Mouse (Mus musculus): ENCODE results near the gene Ano2. TPM values are rescaled to one million over a fixed set of nuclear protein-coding genes. Genes with fewer than 3 reads are reported as not detected.

Ano2 gene
- polyA plus RNA-seq, 1 experiment from 2014 or later, result 1.1 TPM

- H3K4me3 ChIP-seq (ENCODE audit: low read length), result no peak overlapping the region
- 15% methylated on average over 4 of the region's 4 CpGs for whole genome bisulfite sequencing
- H3K27ac ChIP-seq (ENCODE audit: low read depth, low read length), result no peak overlapping the region
- ATAC-seq, result no peak
- H3K9ac ChIP-seq (ENCODE audit: low read depth, low read length), result no peak overlapping the region
- H3K4me1 ChIP-seq (ENCODE audit: control insufficient read depth, insufficient read depth, low read depth, low read length), result no peaks in the 10 kb centered on the region
- no peaks in the 10 kb centered on the region for H3K9me3 ChIP-seq (ENCODE audit: control insufficient read depth, low read length)
- H3K36me3 ChIP-seq (ENCODE audit: control insufficient read depth, insufficient read depth, low read length), result no peaks in the 10 kb centered on the region
- H3K4me2 ChIP-seq (ENCODE audit: low read length), result no peak overlapping the region
- no peaks in the 10 kb centered on the region for H3K27me3 ChIP-seq (replicated peaks; ENCODE audit: control insufficient read depth, insufficient read depth, low read length)
These were observed 313.0 kb downstream of the Ano2 start for GRCm38 (mm10) chr6:126003002-126003742.

GRCm38 (mm10) chr6:126006647-126007046, 316.4 kb downstream of the Ano2 start:
- no peaks in the 10 kb centered on the region for H3K4me1 ChIP-seq (ENCODE audit: control insufficient read depth, insufficient read depth, low read depth, low read length)
- no peaks in the 10 kb centered on the region for H3K9me3 ChIP-seq (ENCODE audit: control insufficient read depth, low read length)
- 82% methylated on average over 6 of the region's 6 CpGs for WGBS

GRCm38 (mm10) chr6:126009083-126009482, 318.9 kb downstream of the Ano2 start:
- no peak overlapping the region for H3K4me2 ChIP-seq (ENCODE audit: low read length)
- WGBS, result 40% methylated on average over 3 of the region's 3 CpGs
- ATAC-seq, result no peak

More at GRCm38 (mm10) chr6:126006647-126007046, 316.4 kb downstream of the Ano2 start:
- no peak overlapping the region for H3K4me3 ChIP-seq (ENCODE audit: low read length)
- no peak for ATAC-seq
- H3K36me3 ChIP-seq (ENCODE audit: control insufficient read depth, insufficient read depth, low read length), result no peaks in the 10 kb centered on the region
- H3K9ac ChIP-seq (ENCODE audit: low read depth, low read length), result no peak overlapping the region
- H3K27me3 ChIP-seq (replicated peaks; ENCODE audit: control insufficient read depth, insufficient read depth, low read length), result no peaks in the 10 kb centered on the region
- no peak overlapping the region for H3K27ac ChIP-seq (ENCODE audit: low read depth, low read length)
- H3K4me2 ChIP-seq (ENCODE audit: low read length), result no peak overlapping the region

GRCm38 (mm10) chr6:126016991-126017390, 326.8 kb downstream of the Ano2 start:
- H3K27me3 ChIP-seq (replicated peaks; ENCODE audit: control insufficient read depth, insufficient read depth, low read length), result no peaks in the 10 kb centered on the region
- no peak overlapping the region for H3K4me2 ChIP-seq (ENCODE audit: low read length)
- no peak overlapping the region for H3K27ac ChIP-seq (ENCODE audit: low read depth, low read length)
- H3K36me3 ChIP-seq (ENCODE audit: control insufficient read depth, insufficient read depth, low read length), result no peaks in the 10 kb centered on the region
- no peak for ATAC-seq
- no peak overlapping the region for H3K4me3 ChIP-seq (ENCODE audit: low read length)
- WGBS, result 85% methylated on average over 2 of the region's 2 CpGs
- H3K4me1 ChIP-seq (ENCODE audit: control insufficient read depth, insufficient read depth, low read depth, low read length), result no peaks in the 10 kb centered on the region
- H3K9me3 ChIP-seq (ENCODE audit: control insufficient read depth, low read length), result no peaks in the 10 kb centered on the region
- no peak overlapping the region for H3K9ac ChIP-seq (ENCODE audit: low read depth, low read length)

More at GRCm38 (mm10) chr6:126009083-126009482, 318.9 kb downstream of the Ano2 start:
- Histone ChIP-seq H3K4me3 (ENCODE audit: low read length) (no peak overlapping the region), H3K4me1 (ENCODE audit: control insufficient read depth, insufficient read depth, low read depth, low read length) (no peaks in the 10 kb centered on the region), H3K9me3 (ENCODE audit: control insufficient read depth, low read length) (no peaks in the 10 kb centered on the region), H3K9ac (ENCODE audit: low read depth, low read length) (no peak overlapping the region), H3K36me3 (ENCODE audit: control insufficient read depth, insufficient read depth, low read length) (no peaks in the 10 kb centered on the region), H3K27ac (ENCODE audit: low read depth, low read length) (no peak overlapping the region), H3K27me3 (replicated peaks; ENCODE audit: control insufficient read depth, insufficient read depth, low read length) (no peaks in the 10 kb centered on the region)

GRCm38 (mm10) chr6:126018411-126018810, 328.2 kb downstream of the Ano2 start:
- ATAC-seq, result no peak
- no peaks in the 10 kb centered on the region for H3K4me1 ChIP-seq (ENCODE audit: control insufficient read depth, insufficient read depth, low read depth, low read length)
- no peak overlapping the region for H3K4me3 ChIP-seq (ENCODE audit: low read length)
- WGBS, result 68% methylated on average over 1 of the region's 1 CpGs
- no peak overlapping the region for H3K9ac ChIP-seq (ENCODE audit: low read depth, low read length)
- H3K4me2 ChIP-seq (ENCODE audit: low read length), result no peak overlapping the region
- no peak overlapping the region for H3K27ac ChIP-seq (ENCODE audit: low read depth, low read length)
- no peaks in the 10 kb centered on the region for H3K36me3 ChIP-seq (ENCODE audit: control insufficient read depth, insufficient read depth, low read length)
- H3K9me3 ChIP-seq (ENCODE audit: control insufficient read depth, low read length), result no peaks in the 10 kb centered on the region
- no peaks in the 10 kb centered on the region for H3K27me3 ChIP-seq (replicated peaks; ENCODE audit: control insufficient read depth, insufficient read depth, low read length)

- no peak for ATAC-seq
- Histone ChIP-seq H3K9ac (ENCODE audit: low read depth, low read length) (no peak overlapping the region), H3K36me3 (ENCODE audit: control insufficient read depth, insufficient read depth, low read length) (no peaks in the 10 kb centered on the region), H3K9me3 (ENCODE audit: control insufficient read depth, low read length) (no peaks in the 10 kb centered on the region), H3K4me2 (ENCODE audit: low read length) (no peak overlapping the region), H3K4me1 (ENCODE audit: control insufficient read depth, insufficient read depth, low read depth, low read length) (no peaks in the 10 kb centered on the region; the same call in 1 of the 2 replicates), H3K27me3 (replicated peaks; ENCODE audit: control insufficient read depth, insufficient read depth, low read length) (no peaks in the 10 kb centered on the region), H3K4me3 (ENCODE audit: low read length) (no peak overlapping the region), H3K27ac (ENCODE audit: low read depth, low read length) (no peak overlapping the region)
- WGBS, result 67% methylated on average over 8 of the region's 8 CpGs
These were observed 343.6 kb downstream of the Ano2 start for GRCm38 (mm10) chr6:126033693-126034402.

- Histone ChIP-seq H3K4me1 (ENCODE audit: control insufficient read depth, insufficient read depth, low read depth, low read length) (no peaks in the 10 kb centered on the region; the same call in 1 of the 2 replicates), H3K4me3 (ENCODE audit: low read length) (no peak overlapping the region), H3K9ac (ENCODE audit: low read depth, low read length) (no peak overlapping the region; the same call in 1 of the 2 replicates), H3K27ac (ENCODE audit: low read depth, low read length) (no peak overlapping the region; the same call in 1 of the 2 replicates), H3K9me3 (ENCODE audit: control insufficient read depth, low read length) (no peaks in the 10 kb centered on the region), H3K27me3 (replicated peaks; ENCODE audit: control insufficient read depth, insufficient read depth, low read length) (no peaks in the 10 kb centered on the region), H3K4me2 (ENCODE audit: low read length) (no peak overlapping the region), H3K36me3 (ENCODE audit: control insufficient read depth, insufficient read depth, low read length) (no peaks in the 10 kb centered on the region)
- 38% methylated on average over 2 of the region's 2 CpGs for WGBS
- 0 out of 2 replicates have a peak, but pooled peaks have one; percentile 45 for ATAC-seq
These were observed 344.1 kb downstream of the Ano2 start for GRCm38 (mm10) chr6:126034403-126034724.

- Histone ChIP-seq H3K9me3 (ENCODE audit: control insufficient read depth, low read length) (no peaks in the 10 kb centered on the region), H3K27ac (ENCODE audit: low read depth, low read length) (no peak overlapping the region; the same call in 1 of the 2 replicates), H3K4me3 (ENCODE audit: low read length) (no peak overlapping the region), H3K4me1 (ENCODE audit: control insufficient read depth, insufficient read depth, low read depth, low read length) (no peaks in the 10 kb centered on the region; the same call in 1 of the 2 replicates), H3K4me2 (ENCODE audit: low read length) (0 out of 2 replicates have a peak overlapping the region, but pooled peaks have one; percentile 2), H3K36me3 (ENCODE audit: control insufficient read depth, insufficient read depth, low read length) (no peaks in the 10 kb centered on the region), H3K9ac (ENCODE audit: low read depth, low read length) (no peak overlapping the region; the same call in 1 of the 2 replicates), H3K27me3 (replicated peaks; ENCODE audit: control insufficient read depth, insufficient read depth, low read length) (no peaks in the 10 kb centered on the region)
- ATAC-seq, result peak; percentile 68
- WGBS, result 54% methylated on average over 7 of the region's 7 CpGs
These were observed 344.5 kb downstream of the Ano2 start for GRCm38 (mm10) chr6:126034728-126035127.

- no peak for ATAC-seq
- no peak overlapping the region for H3K4me2 ChIP-seq (ENCODE audit: low read length)
- H3K9ac ChIP-seq (ENCODE audit: low read depth, low read length), result no peak overlapping the region
- 92% methylated on average over 2 of the region's 2 CpGs for WGBS
- H3K27ac ChIP-seq (ENCODE audit: low read depth, low read length), result no peak overlapping the region
- H3K4me1 ChIP-seq (ENCODE audit: control insufficient read depth, insufficient read depth, low read depth, low read length), result no peaks in the 10 kb centered on the region; the same call in 1 of the 2 replicates
- no peaks in the 10 kb centered on the region for H3K9me3 ChIP-seq (ENCODE audit: control insufficient read depth, low read length)
- no peaks in the 10 kb centered on the region for H3K36me3 ChIP-seq (ENCODE audit: control insufficient read depth, insufficient read depth, low read length)
- H3K4me3 ChIP-seq (ENCODE audit: low read length), result no peak overlapping the region
- H3K27me3 ChIP-seq (replicated peaks; ENCODE audit: control insufficient read depth, insufficient read depth, low read length), result no peaks in the 10 kb centered on the region
These were observed 345.4 kb downstream of the Ano2 start for GRCm38 (mm10) chr6:126035621-126036020.

Data from hindbrain, embryonic 16.5 days (tissue).